Mouse (Mus musculus): ENCODE measurements around the gene Zscan21. TPM values are rescaled to one million over a fixed set of nuclear protein-coding genes. Genes with fewer than 3 reads are reported as not detected.
A peak's percentile ranks its signal among the peaks of the same experiment; 100 is the strongest.
"Not testable (repeated sequence)": the region's sequence is repeated elsewhere in the genome, so short reads cannot be mapped to it uniquely, and the experiment has no call there.

Zscan21 gene
- polyA plus RNA-seq, 1 experiment from 2014 or later: 12.3 TPM

DNA sequence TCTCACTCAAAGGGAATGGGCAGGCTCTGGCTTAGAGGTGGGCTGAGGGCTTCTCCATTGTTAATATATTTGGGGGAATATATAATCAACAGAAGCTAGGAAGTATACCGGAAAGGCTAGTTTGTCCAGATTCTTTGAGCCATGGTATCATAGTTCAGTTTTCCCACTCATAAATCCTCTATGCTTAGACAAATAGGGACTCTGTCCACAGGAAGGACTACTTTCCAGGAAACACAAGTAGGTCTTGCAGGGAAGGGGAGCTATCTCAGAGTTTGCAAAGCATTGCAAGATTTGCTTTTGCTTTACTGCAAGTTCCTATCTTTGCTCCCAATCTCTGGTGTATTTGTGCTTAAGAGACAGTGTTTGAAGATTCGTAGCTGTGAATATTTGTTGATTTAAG lies 11.7 kb upstream of the Zscan21 start:
- TF ChIP-seq EP300 (IDR thresholded peaks at IDR 0.05; ENCODE audit: low read depth): no peak
- no peak for TF ChIP-seq CTCF (IDR thresholded peaks at IDR 0.05; ENCODE audit: low read depth)
- no peak overlapping the region for H3K4me3 ChIP-seq (ENCODE audit: low read depth, low read length)
- no peak overlapping the region for H3K27ac ChIP-seq (ENCODE audit: low read depth)
- no peak overlapping the region for H3K4me2 ChIP-seq (ENCODE audit: low read depth, low read length)
- no peaks in the 10 kb centered on the region for H3K27me3 ChIP-seq (ENCODE audit: insufficient read depth, low read length)
- H3K36me3 ChIP-seq (replicated peaks; ENCODE audit: insufficient read depth, low read length): peaks cover 39% of the 10 kb centered on the region
- WGBS (ENCODE audit: insufficient replicate concordance): 65% methylated on average over 2 of the region's 2 CpGs
- ATAC-seq: no peak
- H3K9me3 ChIP-seq (ENCODE audit: low read length): no peaks in the 10 kb centered on the region
- H3K4me1 ChIP-seq (ENCODE audit: insufficient read depth): no peaks in the 10 kb centered on the region
- DNase-seq: no peak
- H3K9ac ChIP-seq (replicated peaks): no peak overlapping the region

DNA sequence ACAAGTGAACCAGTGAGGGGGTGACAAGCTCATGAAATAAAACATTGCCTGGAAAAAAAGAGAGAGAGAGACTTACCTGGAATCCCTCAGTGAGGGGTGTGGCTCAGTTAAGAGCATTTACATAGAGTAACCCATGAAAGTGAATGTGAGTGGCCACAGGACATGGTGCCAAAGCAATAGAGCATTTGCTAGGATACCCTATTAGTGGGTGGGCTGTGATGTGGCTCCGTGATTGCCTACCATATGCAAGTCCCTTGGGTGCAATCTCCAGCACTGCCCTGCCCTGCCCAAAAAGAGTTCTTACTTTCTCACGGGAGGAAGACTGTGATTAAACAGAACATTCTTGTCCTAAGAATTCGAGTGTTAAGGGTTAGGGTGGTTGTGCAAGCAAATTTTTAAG lies 9.6 kb upstream of the Zscan21 start:
- Histone ChIP-seq H3K9me3 (ENCODE audit: low read length) (no peaks in the 10 kb centered on the region), H3K9ac (replicated peaks) (no peak overlapping the region), H3K27ac (ENCODE audit: low read depth) (no peak overlapping the region), H3K4me1 (ENCODE audit: insufficient read depth) (no peaks in the 10 kb centered on the region), H3K4me3 (ENCODE audit: low read depth, low read length) (no peak overlapping the region), H3K4me2 (ENCODE audit: low read depth, low read length) (no peak overlapping the region), H3K36me3 (replicated peaks; ENCODE audit: insufficient read depth, low read length) (peaks cover 18% of the 10 kb centered on the region), H3K27me3 (ENCODE audit: insufficient read depth, low read length) (no peaks in the 10 kb centered on the region)
- ATAC-seq (no peak), DNase-seq (no peak)
- 58% methylated on average over 3 of the region's 3 CpGs for WGBS (ENCODE audit: insufficient replicate concordance)
- TF ChIP-seq EP300 (IDR thresholded peaks at IDR 0.05; ENCODE audit: low read depth) (no peak), CTCF (IDR thresholded peaks at IDR 0.05; ENCODE audit: low read depth) (no peak)

DNA sequence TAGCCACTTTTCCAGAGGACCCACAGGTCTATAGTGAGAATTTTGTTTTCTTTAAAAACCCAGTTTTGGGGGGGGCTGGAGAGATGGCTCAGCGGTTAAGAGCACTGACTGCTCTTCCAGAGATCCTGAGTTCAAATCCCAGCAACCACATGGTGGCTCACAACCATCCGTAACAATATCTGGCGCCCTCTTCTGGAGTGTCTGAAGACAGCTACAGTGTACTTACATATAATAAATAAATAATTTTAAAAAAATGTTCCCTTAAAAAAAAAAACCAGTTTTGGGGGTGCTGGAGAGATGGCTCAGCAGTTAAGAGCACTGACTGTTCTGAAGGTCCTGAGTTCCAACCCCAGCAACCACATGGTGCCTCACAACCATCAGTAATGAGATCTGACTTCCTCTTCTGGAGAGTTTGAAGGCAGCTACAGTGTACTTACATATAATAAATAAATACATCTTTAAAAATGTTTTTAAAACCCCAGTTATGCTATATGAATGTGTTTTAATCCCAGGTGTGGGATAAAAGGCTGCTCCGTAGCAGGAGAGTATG lies 6.8 kb upstream of the Zscan21 start:
- ATAC-seq; H3K27me3 ChIP-seq (ENCODE audit: insufficient read depth, low read length); H3K4me2 ChIP-seq (ENCODE audit: low read depth, low read length); H3K4me1 ChIP-seq (ENCODE audit: insufficient read depth); H3K9me3 ChIP-seq (ENCODE audit: low read length); H3K9ac ChIP-seq (replicated peaks); H3K4me3 ChIP-seq (ENCODE audit: low read depth, low read length); H3K27ac ChIP-seq (ENCODE audit: low read depth); DNase-seq; H3K36me3 ChIP-seq (replicated peaks; ENCODE audit: insufficient read depth, low read length): not testable (repeated sequence)
- WGBS (ENCODE audit: insufficient replicate concordance): 65% methylated on average over 4 of the region's 4 CpGs

DNA sequence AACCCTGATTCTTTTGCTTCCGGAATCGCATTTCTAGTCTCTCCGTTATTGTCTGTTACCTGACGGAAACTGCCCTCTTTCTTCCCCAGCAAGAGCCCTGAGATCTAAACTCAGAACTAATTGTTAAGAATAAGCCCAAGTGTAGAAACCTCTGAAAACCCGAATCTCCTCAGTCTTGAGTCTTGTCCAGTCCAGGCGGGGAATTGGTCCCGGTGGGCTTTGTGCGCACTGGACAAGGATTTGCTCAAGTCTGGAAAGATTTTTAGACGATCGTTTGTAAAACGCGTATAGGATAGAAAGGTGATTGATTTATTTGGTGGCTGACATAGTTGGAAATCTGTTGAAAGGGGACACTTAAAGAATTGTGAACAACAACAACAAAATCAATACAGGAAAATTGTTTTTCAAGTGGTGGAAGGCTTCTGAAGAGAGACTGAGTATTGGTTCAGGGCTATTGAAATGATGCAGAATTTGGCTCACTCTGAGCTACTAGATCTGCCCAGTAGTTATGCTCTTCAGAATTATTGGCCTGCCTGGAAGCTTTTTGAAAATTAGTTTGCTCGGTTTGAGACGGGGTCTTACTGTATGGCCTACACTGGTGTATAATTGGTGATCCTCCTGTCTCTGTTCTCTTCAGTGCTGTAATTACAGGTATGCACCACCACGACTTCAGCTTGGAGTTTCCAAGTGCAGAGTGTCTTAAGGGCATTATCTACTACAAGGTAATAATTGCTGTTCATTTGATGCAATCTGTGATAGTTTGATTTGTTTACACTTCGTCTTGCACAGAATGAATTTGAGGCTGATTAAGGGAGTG lies 704 bp downstream of the Zscan21 start:
- Histone ChIP-seq H3K4me3 (ENCODE audit: low read depth, low read length) (peak overlapping the region; percentile 72), H3K9ac (replicated peaks) (peak overlapping the region; percentile 79), H3K4me1 (ENCODE audit: insufficient read depth) (peaks cover 18% of the 10 kb centered on the region), H3K36me3 (replicated peaks; ENCODE audit: insufficient read depth, low read length) (peaks cover 5% of the 10 kb centered on the region; the same call in 1 of the 2 replicates), H3K4me2 (ENCODE audit: low read depth, low read length) (peak overlapping the region; percentile 67), H3K27me3 (ENCODE audit: insufficient read depth, low read length) (no peaks in the 10 kb centered on the region), H3K27ac (ENCODE audit: low read depth) (peak overlapping the region; percentile 92), H3K9me3 (ENCODE audit: low read length) (no peaks in the 10 kb centered on the region)
- 6% methylated on average over 16 of the region's 16 CpGs for WGBS (ENCODE audit: insufficient replicate concordance)
- DNase-seq (no peak), ATAC-seq (no peak; the same call in 1 of the 2 replicates)
- TF ChIP-seq EP300 (IDR thresholded peaks at IDR 0.05; ENCODE audit: low read depth): no peak
- TF ChIP-seq CTCF (IDR thresholded peaks at IDR 0.05; ENCODE audit: low read depth): no peak

GRCm38 (mm10) chr5:138118041-138118440 lies 1.3 kb downstream of the Zscan21 start:
- 60% methylated on average over 3 of the region's 3 CpGs for WGBS (ENCODE audit: insufficient replicate concordance)

GRCm38 (mm10) chr5:138132425-138133064 lies 15.8 kb downstream of the Zscan21 start:
- Histone ChIP-seq H3K4me3 (ENCODE audit: low read depth, low read length) (no peak overlapping the region), H3K9me3 (ENCODE audit: low read length) (no peaks in the 10 kb centered on the region), H3K9ac (replicated peaks) (no peak overlapping the region), H3K36me3 (replicated peaks; ENCODE audit: insufficient read depth, low read length) (peaks cover 41% of the 10 kb centered on the region), H3K27ac (ENCODE audit: low read depth) (no peak overlapping the region), H3K4me1 (ENCODE audit: insufficient read depth) (peaks cover 4% of the 10 kb centered on the region; the same call in 1 of the 2 replicates), H3K4me2 (ENCODE audit: low read depth, low read length) (no peak overlapping the region), H3K27me3 (ENCODE audit: insufficient read depth, low read length) (no peaks in the 10 kb centered on the region)
- TF ChIP-seq CTCF (IDR thresholded peaks at IDR 0.05; ENCODE audit: low read depth): no peak
- TF ChIP-seq EP300 (IDR thresholded peaks at IDR 0.05; ENCODE audit: low read depth): no peak
- DNase-seq (no peak), ATAC-seq (no peak)
- 86% methylated on average over 5 of the region's 5 CpGs for WGBS (ENCODE audit: insufficient replicate concordance)

More at GRCm38 (mm10) chr5:138118041-138118440, 1.3 kb downstream of the Zscan21 start:
- ATAC-seq (no peak), DNase-seq (no peak)
- Histone ChIP-seq H3K4me3 (ENCODE audit: low read depth, low read length) (peak overlapping the region; percentile 72), H3K36me3 (replicated peaks; ENCODE audit: insufficient read depth, low read length) (peaks cover 6% of the 10 kb centered on the region), H3K27me3 (ENCODE audit: insufficient read depth, low read length) (no peaks in the 10 kb centered on the region), H3K27ac (ENCODE audit: low read depth) (peak overlapping the region; percentile 92; the same call in 1 of the 2 replicates), H3K4me1 (ENCODE audit: insufficient read depth) (peaks cover 18% of the 10 kb centered on the region), H3K4me2 (ENCODE audit: low read depth, low read length) (peak overlapping the region; percentile 67), H3K9me3 (ENCODE audit: low read length) (no peaks in the 10 kb centered on the region), H3K9ac (replicated peaks) (peak overlapping the region; percentile 79)
- TF ChIP-seq CTCF (IDR thresholded peaks at IDR 0.05; ENCODE audit: low read depth) (no peak), EP300 (IDR thresholded peaks at IDR 0.05; ENCODE audit: low read depth) (no peak)
